Mouse (Mus musculus): ENCODE results near the gene Kcnq1.

- TF ChIP-seq CTCF (IDR thresholded peaks at IDR 0.05; ENCODE audit: control insufficient read depth, insufficient read depth, insufficient read length) (no peak), MYOD1 (IDR thresholded peaks at IDR 0.05; ENCODE audit: control insufficient read depth, insufficient read length, low read depth) (no peak), MAX (IDR thresholded peaks at IDR 0.05) (no peak), USF1 (IDR thresholded peaks at IDR 0.05; ENCODE audit: low read depth) (no peak), FOSL1 (IDR thresholded peaks at IDR 0.05; ENCODE audit: insufficient read depth, low read length, poor library complexity, severe bottlenecking) (no peak), MYOG (IDR thresholded peaks at IDR 0.05; ENCODE audit: control insufficient read depth, extremely low read depth, insufficient read length) (no peak)
These were observed 327.2 kb downstream of the Kcnq1 start for GRCm38 (mm10) chr7:143433331-143433730.

Data from C2C12 (cell line).